Mouse (Mus musculus) heart, embryonic 12.5 days (tissue): ENCODE data around the gene Atp11a. TPM values are rescaled to one million over a fixed set of nuclear protein-coding genes. Genes with fewer than 3 reads are reported as not detected.

Experiments
- ATAC-seq: fragments of 200-750 bp; cut with Nextera tagmentation; 2 replicates; pipeline ENCODE4 v1.8.0; 2017; ENCODE audit warnings: moderate TSS enrichment, moderate library complexity; ENCODE audit not compliant: insufficient number of reproducible peaks, low FRiP score
- H3K27ac ChIP-seq: fragments of 300-500 bp; sonication (generic); 2 replicates; pipeline ENCODE4 v1.5.1; 2016; ENCODE audit warnings: mild to moderate bottlenecking, moderate library complexity; ENCODE audit not compliant: poor library complexity, severe bottlenecking
- H3K27me3 ChIP-seq: fragments of 300-500 bp; sonication (generic); replicated peaks from 2 replicates; pipeline ENCODE4 v1.6.1; 2016; ENCODE audit warnings: mild to moderate bottlenecking, moderate library complexity
- H3K36me3 ChIP-seq: fragments of 300-500 bp; sonication (generic); 2 replicates; pipeline ENCODE4 v1.6.1; 2016; ENCODE audit warnings: mild to moderate bottlenecking, moderate library complexity
- H3K4me1 ChIP-seq: fragments of 300-500 bp; sonication (generic); replicated peaks from 2 replicates; pipeline ENCODE4 v1.6.1; 2016; ENCODE audit warnings: mild to moderate bottlenecking
- H3K4me2 ChIP-seq: fragments of 300-500 bp; sonication (generic); 2 replicates; pipeline ENCODE4 v1.6.1; 2016; ENCODE audit warnings: mild to moderate bottlenecking, moderate library complexity
- H3K4me3 ChIP-seq: fragments of 300-500 bp; sonication (generic); 2 replicates; pipeline ENCODE4 v1.5.1; 2016; ENCODE audit warnings: mild to moderate bottlenecking
- H3K9ac ChIP-seq: fragments of 300-500 bp; sonication (generic); 2 replicates; pipeline ENCODE4 v1.6.1; 2016; ENCODE audit warnings: mild to moderate bottlenecking, moderate library complexity
- H3K9me3 ChIP-seq: fragments of 300-500 bp; sonication (generic); replicated peaks from 2 replicates; pipeline ENCODE4 v1.6.1; 2016; ENCODE audit warnings: mild to moderate bottlenecking, moderate library complexity
- WGBS: fragments of 180-500 bp; shearing (Covaris S2); methylation state at CpG from one replicate; pipeline ENCODE4 v1.1.7; 2016; 5-methylcytosine and 5-hydroxymethylcytosine counted together
- polyA plus RNA-seq: library from polyadenylated mRNA; unstranded; fragments of >200 nt; fragmentation: Nextera tagmentation; extraction: Ambion mirVana; gene quantifications from 2 replicates; pipeline ENCODE4 v1.2.1, GENCODE M21; 2016

The Atp11a gene
- polyA plus RNA-seq, 1 experiment from 2014 or later = 21.5 TPM

DNA sequence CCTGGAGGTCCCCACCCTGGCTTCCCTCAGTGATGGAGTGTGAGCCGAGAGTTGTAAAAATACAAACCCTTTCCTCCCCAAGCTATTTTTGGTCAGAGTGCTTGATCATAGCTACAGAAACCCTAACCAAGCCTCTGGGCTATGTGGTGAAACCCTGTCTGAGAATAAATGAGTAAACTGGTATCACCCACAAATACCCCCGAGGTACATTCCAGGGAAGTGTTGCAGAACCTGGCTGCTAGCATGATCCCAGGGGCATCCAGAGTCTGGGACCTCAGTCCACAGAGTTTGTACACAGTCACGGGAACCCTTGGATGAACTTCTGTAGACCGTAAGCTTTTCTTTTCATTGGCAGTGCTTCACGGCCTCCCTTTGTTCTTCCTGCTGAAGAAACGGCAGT lies 3.8 kb upstream of the Atp11a start:
- Histone ChIP-seq H3K4me2 (no peak overlapping the region), H3K9ac (no peak overlapping the region), H3K4me1 (peaks cover 11% of the 10 kb centered on the region), H3K36me3 (no peaks in the 10 kb centered on the region), H3K27me3 (0 out of 2 replicates have a peak, but pooled peaks cover 3% of the 10 kb centered on the region), H3K27ac (no peak overlapping the region), H3K9me3 (no peaks in the 10 kb centered on the region), H3K4me3 (no peak overlapping the region)
- 69% methylated on average over 6 of the region's 6 CpGs for WGBS
- ATAC-seq = no peak

GRCm38 (mm10) chr8:12754115-12754514 lies 2.7 kb upstream of the Atp11a start:
- no peaks in the 10 kb centered on the region for H3K36me3 ChIP-seq
- no peak for ATAC-seq
- H3K4me1 ChIP-seq = peaks cover 19% of the 10 kb centered on the region
- H3K4me3 ChIP-seq = no peak overlapping the region
- no peaks in the 10 kb centered on the region for H3K9me3 ChIP-seq
- H3K9ac ChIP-seq = no peak overlapping the region
- H3K4me2 ChIP-seq = no peak overlapping the region
- H3K27me3 ChIP-seq = 0 out of 2 replicates have a peak, but pooled peaks cover under 1% of the 10 kb centered on the region
- no peak overlapping the region for H3K27ac ChIP-seq
- 76% methylated on average over 5 of the region's 5 CpGs for WGBS

- Histone ChIP-seq H3K9ac (no peak overlapping the region), H3K9me3 (no peaks in the 10 kb centered on the region), H3K36me3 (no peaks in the 10 kb centered on the region), H3K4me1 (peaks cover 29% of the 10 kb centered on the region), H3K27me3 (no peaks in the 10 kb centered on the region), H3K4me2 (no peak overlapping the region), H3K27ac (0 out of 2 replicates have a peak overlapping the region, but pooled peaks have one; percentile 80), H3K4me3 (no peak overlapping the region)
- WGBS = 44% methylated on average over 2 of the region's 2 CpGs
- no peak for ATAC-seq
Measured at GRCm38 (mm10) chr8:12755312-12755711, 1.5 kb upstream of the Atp11a start.

DNA sequence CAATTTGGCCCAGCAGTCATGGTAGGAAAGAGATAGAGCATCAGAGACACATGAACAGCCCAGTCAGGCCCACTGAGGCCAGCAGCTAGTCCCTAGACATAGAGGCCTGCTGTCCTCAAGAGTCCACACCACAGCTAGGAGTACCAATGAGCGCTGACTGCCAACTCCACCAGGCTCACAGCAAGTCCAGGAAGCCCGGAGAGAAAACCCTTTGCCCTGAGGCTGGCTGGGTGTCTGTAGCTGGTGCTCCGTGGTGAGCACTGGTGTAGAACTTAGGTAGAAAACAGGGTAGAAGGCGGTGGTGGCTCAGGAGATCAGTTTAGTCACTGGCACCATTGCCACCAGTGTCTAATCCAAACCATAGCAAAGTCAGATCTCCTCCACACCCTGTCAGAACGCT lies 988 bp upstream of the Atp11a start:
- Histone ChIP-seq H3K4me1 (peaks cover 34% of the 10 kb centered on the region), H3K9me3 (no peaks in the 10 kb centered on the region), H3K4me3 (no peak overlapping the region), H3K9ac (no peak overlapping the region), H3K27me3 (no peaks in the 10 kb centered on the region), H3K4me2 (no peak overlapping the region), H3K36me3 (no peaks in the 10 kb centered on the region), H3K27ac (peak overlapping the region; percentile 80; the same call in 1 of the 2 replicates)
- WGBS = 75% methylated on average over 5 of the region's 5 CpGs
- ATAC-seq = no peak

- ATAC-seq = peak; percentile 23; the same call in 1 of the 2 replicates
- peak overlapping the region; percentile 92 for H3K4me2 ChIP-seq
- no peaks in the 10 kb centered on the region for H3K9me3 ChIP-seq
- H3K9ac ChIP-seq = peak overlapping the region; percentile 93
- 1% methylated on average over 59 of the region's 61 CpGs for WGBS
- peak overlapping the region; percentile 91 for H3K4me3 ChIP-seq
- no peaks in the 10 kb centered on the region for H3K27me3 ChIP-seq
- peaks cover 50% of the 10 kb centered on the region for H3K4me1 ChIP-seq
- H3K27ac ChIP-seq = peak overlapping the region; percentile 80
- no peaks in the 10 kb centered on the region for H3K36me3 ChIP-seq
Measured at GRCm38 (mm10) chr8:12757231-12757940, 572 bp downstream of the Atp11a start.

GRCm38 (mm10) chr8:12759963-12760362 lies 3.1 kb downstream of the Atp11a start:
- peaks cover 73% of the 10 kb centered on the region for H3K4me1 ChIP-seq
- WGBS = 86% methylated on average over 3 of the region's 3 CpGs

DNA sequence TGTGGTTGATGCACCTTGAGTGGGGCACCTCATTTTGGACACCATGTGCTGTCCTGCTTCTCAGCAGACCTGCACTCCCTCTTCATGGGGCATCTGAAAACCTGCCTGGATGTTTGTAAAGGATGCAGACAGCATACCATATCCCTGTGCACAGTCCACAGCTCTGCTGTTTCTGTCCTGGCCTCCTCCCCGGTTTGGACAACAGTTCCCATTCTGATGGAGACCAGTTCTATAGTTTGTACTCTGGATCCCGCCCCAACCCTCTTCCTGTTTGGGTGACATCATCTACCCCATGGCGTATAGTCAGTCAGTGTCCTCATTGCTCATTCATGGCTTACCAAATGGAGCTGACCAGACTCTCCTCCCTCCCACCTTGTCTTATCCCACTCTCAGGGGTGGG lies 5.1 kb downstream of the Atp11a start:
- WGBS = 82% methylated on average over 3 of the region's 3 CpGs
- no peak overlapping the region for H3K4me2 ChIP-seq
- peaks cover 72% of the 10 kb centered on the region for H3K4me1 ChIP-seq
- 0 out of 2 replicates have a peak, but pooled peaks cover 3% of the 10 kb centered on the region for H3K36me3 ChIP-seq
- no peaks in the 10 kb centered on the region for H3K9me3 ChIP-seq
- ATAC-seq = no peak
- H3K4me3 ChIP-seq = no peak overlapping the region
- H3K27me3 ChIP-seq = no peaks in the 10 kb centered on the region
- H3K9ac ChIP-seq = no peak overlapping the region
- H3K27ac ChIP-seq = no peak overlapping the region

More at GRCm38 (mm10) chr8:12759963-12760362, 3.1 kb downstream of the Atp11a start:
- Histone ChIP-seq H3K4me3 (no peak overlapping the region), H3K27me3 (no peaks in the 10 kb centered on the region), H3K27ac (no peak overlapping the region), H3K36me3 (0 out of 2 replicates have a peak, but pooled peaks cover 3% of the 10 kb centered on the region), H3K9me3 (no peaks in the 10 kb centered on the region), H3K4me2 (no peak overlapping the region), H3K9ac (no peak overlapping the region)
- no peak for ATAC-seq

DNA sequence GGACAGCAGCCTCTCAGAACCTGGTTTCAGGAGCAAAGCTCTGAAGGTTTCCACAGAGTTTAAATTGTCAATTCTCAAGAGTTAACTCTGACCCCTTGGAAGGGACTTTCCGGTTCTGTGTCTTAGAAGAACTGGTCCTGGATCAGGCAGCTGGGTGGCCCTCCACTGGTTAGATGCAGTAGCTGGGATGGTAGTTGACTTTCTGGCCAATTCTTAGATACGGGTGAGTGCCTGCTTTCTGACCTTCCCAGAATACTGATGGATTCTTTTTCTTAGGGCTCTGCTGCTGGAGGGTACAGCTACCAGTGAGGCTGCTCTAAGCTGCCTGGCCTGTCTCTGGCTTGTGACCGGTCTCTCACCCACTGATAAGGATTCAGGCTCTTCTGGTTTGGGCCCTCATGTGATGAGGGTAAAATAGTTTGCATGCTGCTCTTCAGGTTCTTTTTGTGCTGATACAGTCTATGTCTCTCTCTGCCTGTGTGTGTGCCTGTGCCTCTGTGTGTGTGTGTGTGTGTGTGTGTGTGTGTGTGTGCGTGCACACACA lies 6.8 kb downstream of the Atp11a start:
- ATAC-seq = peak; percentile 19; the same call in 1 of the 2 replicates
- 49% methylated on average over 4 of the region's 4 CpGs for WGBS
- no peaks in the 10 kb centered on the region for H3K27me3 ChIP-seq
- no peak overlapping the region for H3K4me2 ChIP-seq
- H3K36me3 ChIP-seq = 0 out of 2 replicates have a peak, but pooled peaks cover 3% of the 10 kb centered on the region
- peak overlapping the region; percentile 20; the same call in 1 of the 2 replicates for H3K9ac ChIP-seq
- no peaks in the 10 kb centered on the region for H3K9me3 ChIP-seq
- H3K4me1 ChIP-seq = peaks cover 71% of the 10 kb centered on the region
- peak overlapping the region; percentile 68 for H3K27ac ChIP-seq
- no peak overlapping the region for H3K4me3 ChIP-seq

- WGBS = 87% methylated on average over 4 of the region's 4 CpGs
- H3K36me3 ChIP-seq = 0 out of 2 replicates have a peak, but pooled peaks cover 3% of the 10 kb centered on the region
- H3K27me3 ChIP-seq = no peaks in the 10 kb centered on the region
- ATAC-seq = no peak
- H3K9ac ChIP-seq = no peak overlapping the region
- no peaks in the 10 kb centered on the region for H3K9me3 ChIP-seq
- no peak overlapping the region for H3K4me3 ChIP-seq
- no peak overlapping the region for H3K27ac ChIP-seq
- H3K4me1 ChIP-seq = peaks cover 70% of the 10 kb centered on the region
- no peak overlapping the region for H3K4me2 ChIP-seq
Measured at GRCm38 (mm10) chr8:12764971-12765370, 8.2 kb downstream of the Atp11a start.

GRCm38 (mm10) chr8:12767176-12767575 lies 10.4 kb downstream of the Atp11a start:
- H3K9me3 ChIP-seq = no peaks in the 10 kb centered on the region
- H3K36me3 ChIP-seq = 0 out of 2 replicates have a peak, but pooled peaks cover 3% of the 10 kb centered on the region
- no peak overlapping the region for H3K9ac ChIP-seq
- H3K27me3 ChIP-seq = no peaks in the 10 kb centered on the region
- 90% methylated on average over 3 of the region's 3 CpGs for WGBS
- H3K4me2 ChIP-seq = no peak overlapping the region
- H3K4me3 ChIP-seq = no peak overlapping the region
- H3K27ac ChIP-seq = no peak overlapping the region
- H3K4me1 ChIP-seq = peaks cover 61% of the 10 kb centered on the region
- no peak for ATAC-seq

DNA sequence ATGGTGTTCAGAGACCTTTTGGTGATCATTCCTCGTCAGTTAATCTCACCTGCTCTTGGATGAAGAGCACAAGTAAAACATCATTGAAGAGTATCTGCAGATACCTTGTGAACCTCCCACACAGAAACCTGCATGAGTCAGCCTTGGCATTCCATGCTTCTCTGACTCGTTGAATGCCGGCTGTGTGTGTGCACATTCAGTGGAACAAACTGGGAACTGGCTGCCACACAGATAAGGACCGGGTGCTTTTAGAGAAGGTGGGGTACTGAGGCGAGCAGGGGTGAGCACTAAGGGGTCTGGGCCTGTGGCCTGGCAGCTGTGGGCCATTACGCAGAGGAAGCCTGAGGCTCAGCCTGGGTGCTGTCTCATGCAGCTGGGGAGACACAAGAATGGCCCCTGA lies 11.9 kb downstream of the Atp11a start:
- H3K27ac ChIP-seq = no peak overlapping the region
- H3K4me1 ChIP-seq = peaks cover 59% of the 10 kb centered on the region
- H3K36me3 ChIP-seq = no peaks in the 10 kb centered on the region
- no peaks in the 10 kb centered on the region for H3K9me3 ChIP-seq
- WGBS = 35% methylated on average over 6 of the region's 6 CpGs
- no peak overlapping the region for H3K9ac ChIP-seq
- no peaks in the 10 kb centered on the region for H3K27me3 ChIP-seq
- no peak for ATAC-seq
- no peak overlapping the region for H3K4me3 ChIP-seq
- no peak overlapping the region for H3K4me2 ChIP-seq
